Comparison of ENCODE assay signal across 7 mouse cellular contexts in genomic region chr13:28629431-28630331, GRCm38 (mm10).
A peak's percentile ranks its signal among the peaks of the same experiment; 100 is the strongest.
DNase-seq lines count a peak whose midpoint lies in the region; ATAC-seq lines count a peak whose summit lies in the region.

No protein-coding gene starts in this region.

- no peaks in the 10 kb centered on the region for H3K27me3 ChIP-seq in forebrain, embryonic 10.5 days (ENCODE audit: poor library complexity, severe bottlenecking)
- no peaks in the 10 kb centered on the region for H3K27me3 ChIP-seq in midbrain, embryonic 12.5 days

- intact Hi-C loops in heart, postnatal 10 days (cut with DNase I), result loop anchor here (1.0 to 10.0 kb wide), 3 partner anchors 88 to 322 kb away; no protein-coding TSS in a partner anchor

- peaks cover 15% of the 10 kb centered on the region for H3K36me3 ChIP-seq in forebrain, embryonic 10.5 days (replicated peaks)
- peaks cover 13% of the 10 kb centered on the region; the same call in 1 of the 2 replicates for H3K36me3 ChIP-seq in midbrain, embryonic 12.5 days

- H3K4me1 ChIP-seq in brown adipose tissue, adult 24 weeks (ENCODE audit: control insufficient read depth, insufficient read depth, insufficient read length, low read length), result peaks cover 9% of the 10 kb centered on the region; the same call in 1 of the 2 replicates
- peaks cover 46% of the 10 kb centered on the region for H3K4me1 ChIP-seq in forebrain, embryonic 10.5 days
- H3K4me1 ChIP-seq in midbrain, embryonic 12.5 days, result peaks cover 26% of the 10 kb centered on the region

- no peak overlapping the region for H3K9ac ChIP-seq in midbrain, embryonic 12.5 days (replicated peaks)

- H3K27ac ChIP-seq in brown adipose tissue, adult 24 weeks (replicated peaks; ENCODE audit: low read depth, low read length), result peak overlapping the region; percentile 80
- peak overlapping the region; percentile 81 for H3K27ac ChIP-seq in forebrain, embryonic 10.5 days
- peak overlapping the region; percentile 7; the same call in 1 of the 2 replicates for H3K27ac ChIP-seq in midbrain, embryonic 12.5 days (replicated peaks)

- H3K4me3 ChIP-seq in brown adipose tissue, adult 24 weeks (ENCODE audit: insufficient read depth, low read depth, low read length), result no peak overlapping the region
- H3K4me3 ChIP-seq in forebrain, embryonic 10.5 days, result no peak overlapping the region
- H3K4me3 ChIP-seq in midbrain, embryonic 12.5 days, result no peak overlapping the region

- peak; percentile 27 for DNase-seq in forebrain, embryonic 10.5 days (ENCODE audit: extremely low spot score, low spot score)
- DNase-seq in heart, postnatal 10 days, result peak; percentile 78 to 80
- peak; percentile 62 for DNase-seq in kidney, postnatal 14 days
- no peak for DNase-seq in spleen, postnatal 10 days (ENCODE audit: low spot score in 2 of 2)
- no peak for DNase-seq in B cell, adult 2 months

- no peaks in the 10 kb centered on the region for H3K9me3 ChIP-seq in forebrain, embryonic 10.5 days
- H3K9me3 ChIP-seq in midbrain, embryonic 12.5 days, result no peaks in the 10 kb centered on the region

- ATAC-seq in midbrain, embryonic 12.5 days (ENCODE audit: low FRiP score, low read depth), result no peak

- H3K4me2 ChIP-seq in midbrain, embryonic 12.5 days (replicated peaks), result no peak overlapping the region

- 36% methylated on average over 9 of the region's 9 CpGs for WGBS in forebrain, embryonic 10.5 days
- WGBS in midbrain, embryonic 12.5 days, result 39% methylated on average over 9 of the region's 9 CpGs

Comparison
In these comparisons a context has a peak if more than half of its experiments do, and no peak if none do; other contexts are left out.
1. H3K27ac ChIP-seq: peak in every context shown above with its lines; median percentile 81 in forebrain, embryonic 10.5 days; 80 in brown adipose tissue, adult 24 weeks; 7 in midbrain, embryonic 12.5 days.
2. DNase-seq: peak in forebrain, embryonic 10.5 days (single experiment), heart, postnatal 10 days (2 of 2) and kidney, postnatal 14 days (single experiment); none in spleen, postnatal 10 days (0 of 2) and B cell, adult 2 months (0 of 2).